Mouse (Mus musculus): Measurements from ENCODE around the gene Mrps16. TPM values are rescaled to one million over a fixed set of nuclear protein-coding genes. Genes with fewer than 3 reads are reported as not detected.

Mrps16 gene
- 10 to 100 TPM; 31.5 to 37.8 TPM for total RNA-seq (2021)
- long read RNA-seq, transcript Mrps16-202 (3 exons, 801 nt): minor isoform, 11 of 64 reads
- long read RNA-seq, transcript Mrps16-201 (3 exons, 2,572 nt): major isoform, 43 of 64 reads
- long read RNA-seq, partial matches to known transcripts: 9 of 64 reads
- long read RNA-seq, other reads (novel, unspliced or antisense): 1 of 64 reads

GRCm38 (mm10) chr14:20393205-20393913 lies at the start of gene Mrps16:
Gene Mrps16, minus strand, starts transcription at chr14:20393634.
- DNase-seq (ENCODE audit: low spot score in 2 of 2): peak; percentile 88 to 91

DNA sequence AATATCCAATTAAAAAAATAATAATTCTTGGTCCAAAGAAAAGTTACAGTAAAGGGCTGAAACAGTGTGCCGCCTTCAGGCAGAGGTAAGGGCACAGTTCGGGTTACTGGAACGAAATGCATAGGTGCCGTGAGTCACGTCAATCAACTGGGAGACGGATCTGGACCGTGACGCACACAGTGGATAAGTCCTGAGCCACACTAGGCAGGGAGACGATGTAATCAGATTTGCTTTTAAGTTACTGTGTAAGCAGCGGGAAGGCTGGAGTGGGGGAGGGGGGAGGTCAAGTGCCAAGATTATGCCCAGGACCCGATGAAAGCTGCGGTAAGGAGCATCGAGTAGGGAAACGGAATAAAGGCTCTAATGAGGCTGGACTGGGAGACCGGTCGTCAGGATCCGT lies 48.8 kb upstream of the Mrps16 start:
- DNase-seq (ENCODE audit: low spot score in 2 of 2): no peak

DNA sequence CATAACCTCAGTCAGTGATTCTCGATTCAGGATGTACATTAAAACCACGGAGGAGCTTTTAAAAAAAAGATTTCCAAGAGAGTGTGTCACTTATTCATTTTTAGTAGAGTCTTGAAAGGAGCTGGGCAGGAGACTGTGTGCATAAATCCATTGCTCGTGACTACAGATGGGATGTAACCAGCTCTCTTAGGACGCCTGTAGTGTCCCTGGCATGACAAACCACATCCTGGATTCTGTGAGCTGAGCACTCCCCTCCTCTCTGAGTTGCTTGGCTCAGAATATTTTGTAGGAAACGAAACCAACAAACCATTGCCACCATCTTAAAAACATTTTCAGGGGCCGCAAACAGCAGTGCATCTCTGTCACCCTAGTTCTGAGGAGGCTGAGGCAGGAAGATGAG lies 43.5 kb upstream of the Mrps16 start:
- DNase-seq (ENCODE audit: low spot score in 2 of 2): no peak

GRCm38 (mm10) chr14:20432420-20432819 lies 39.0 kb upstream of the Mrps16 start:
- DNase-seq (ENCODE audit: low spot score in 2 of 2): no peak

- no peak for DNase-seq (ENCODE audit: low spot score in 2 of 2)
These were observed 38.3 kb upstream of the Mrps16 start for GRCm38 (mm10) chr14:20431726-20432125.

- no peak for DNase-seq (ENCODE audit: low spot score in 2 of 2)
These were observed 36.4 kb upstream of the Mrps16 start for GRCm38 (mm10) chr14:20429833-20430232.

DNA sequence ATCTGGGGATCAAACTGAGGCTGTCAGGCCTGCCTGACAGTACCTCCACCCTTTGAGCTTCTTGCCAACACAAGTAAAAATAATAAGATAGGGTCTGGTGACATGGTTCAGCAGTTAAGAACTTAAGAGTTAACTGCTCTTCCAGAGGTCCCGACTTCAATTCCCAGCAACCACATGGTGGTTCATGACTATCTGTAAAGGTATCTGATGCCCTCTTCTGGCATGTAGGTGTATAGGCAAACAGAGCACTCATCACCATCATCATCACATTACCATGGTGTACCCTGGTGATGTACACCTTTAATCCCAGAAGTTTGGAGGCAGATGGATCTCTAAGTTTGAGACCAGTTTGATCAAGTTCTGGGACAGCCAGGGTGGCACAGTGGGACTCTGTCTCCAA lies 35.2 kb upstream of the Mrps16 start:
- DNase-seq (ENCODE audit: low spot score in 2 of 2): no peak

GRCm38 (mm10) chr14:20423046-20423445 lies 29.6 kb upstream of the Mrps16 start:
- DNase-seq (ENCODE audit: low spot score in 2 of 2): no peak

- DNase-seq (ENCODE audit: low spot score in 2 of 2): no peak
These were observed 28.8 kb upstream of the Mrps16 start for GRCm38 (mm10) chr14:20422257-20422656.

DNA sequence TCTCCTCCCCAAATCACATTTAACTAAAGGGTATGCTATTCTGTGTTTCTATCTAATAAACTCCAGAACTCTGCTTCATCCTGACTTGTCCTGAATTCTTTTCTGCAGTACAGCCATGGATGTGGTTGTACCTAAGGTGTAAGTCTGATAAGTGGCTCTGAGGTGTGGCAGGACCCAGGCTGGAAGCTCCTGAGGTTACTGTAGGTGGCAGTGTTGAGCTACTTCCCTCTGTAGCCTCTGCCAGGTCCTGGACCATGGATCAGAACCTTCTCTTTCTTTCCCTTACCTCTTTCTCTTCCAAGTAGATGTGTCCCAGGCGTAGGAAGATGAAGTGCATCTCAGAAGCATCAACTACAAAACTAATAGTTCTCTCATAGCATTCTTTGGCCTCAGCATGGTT lies 6.6 kb upstream of the Mrps16 start:
- peak in 1 of 2 experiments; percentile 40 for DNase-seq (ENCODE audit: low spot score in 2 of 2)

GRCm38 (mm10) chr14:20398864-20399263 lies 5.4 kb upstream of the Mrps16 start:
- no peak for DNase-seq (ENCODE audit: low spot score in 2 of 2)

- DNase-seq (ENCODE audit: low spot score in 2 of 2): no peak
These were observed 3.8 kb upstream of the Mrps16 start for GRCm38 (mm10) chr14:20397220-20397619.

- no peak for DNase-seq (ENCODE audit: low spot score in 2 of 2)
These were observed 1.1 kb downstream of the Mrps16 start for GRCm38 (mm10) chr14:20392326-20392725.

DNA sequence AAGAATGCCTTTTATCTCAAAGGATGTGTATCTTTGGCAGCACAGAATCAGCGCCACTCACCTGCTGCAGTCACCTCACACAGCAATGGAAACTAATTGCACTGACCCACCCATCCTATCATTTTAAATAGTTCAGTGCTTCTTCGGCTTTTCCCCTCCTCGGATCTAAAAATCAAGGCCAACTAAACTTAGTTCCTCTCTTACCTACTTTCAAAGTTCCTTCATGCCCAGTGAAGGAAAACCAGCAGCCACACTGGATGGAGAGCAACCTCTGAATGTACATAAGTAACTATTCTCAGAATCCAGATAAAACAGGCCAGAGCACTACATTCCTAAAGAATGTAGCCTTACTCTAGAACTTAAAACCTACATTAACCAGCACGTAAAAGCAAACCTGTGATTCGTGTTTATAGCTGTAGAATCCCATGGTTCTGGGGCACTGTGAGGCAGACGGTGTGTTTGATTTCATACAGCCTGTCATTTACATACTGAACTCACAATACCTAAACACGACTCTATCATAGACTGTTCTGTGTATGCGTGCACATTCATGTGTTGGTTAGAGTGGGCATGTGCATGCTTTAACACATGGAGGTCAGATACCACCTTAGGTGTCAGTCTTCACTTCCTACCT lies 3.9 kb downstream of the Mrps16 start:
- DNase-seq (ENCODE audit: low spot score in 2 of 2): no peak

DNA sequence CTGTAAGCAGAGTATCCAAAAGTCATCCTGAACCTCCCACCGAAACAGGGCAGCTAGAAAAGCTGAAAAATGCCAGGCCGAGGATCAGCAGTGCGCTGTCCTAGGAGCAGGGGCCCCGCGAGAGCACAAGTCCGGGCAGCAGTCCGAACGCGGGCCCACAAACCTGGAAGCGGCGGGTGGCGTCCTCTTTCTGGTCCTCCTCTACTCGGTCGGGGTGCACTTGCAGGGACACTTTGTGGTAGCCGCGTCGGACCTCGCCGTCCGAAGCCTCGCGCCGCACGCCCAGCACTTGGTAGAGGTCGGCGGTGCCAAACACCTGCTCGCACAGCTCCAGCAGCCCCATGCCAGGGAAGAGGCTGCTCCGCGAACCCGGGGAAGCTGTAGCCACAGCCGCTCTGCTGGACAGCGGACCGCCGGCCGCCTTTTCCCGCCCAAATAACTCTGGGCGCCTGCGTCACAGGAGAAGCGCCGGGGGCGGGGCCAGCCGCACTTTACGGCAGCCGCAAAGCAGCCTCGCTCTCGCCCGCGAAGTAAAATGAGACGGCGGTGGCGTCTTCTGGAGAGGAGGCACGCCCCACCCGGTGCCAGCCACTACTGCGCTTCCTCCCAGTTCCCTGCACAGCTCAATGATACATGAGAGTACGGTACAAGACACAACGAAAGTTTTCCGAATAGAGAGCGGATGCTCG lies 4.8 kb downstream of the Mrps16 start, which contains the start of gene Dnajc9:
TSS of gene Dnajc9 (minus strand) at position 470 of the 689 bp plus-strand sequence.
- peak; percentile 94 to 96 for DNase-seq (ENCODE audit: low spot score in 2 of 2)

- DNase-seq (ENCODE audit: low spot score in 2 of 2): no peak
These were observed 13.5 kb downstream of the Mrps16 start for GRCm38 (mm10) chr14:20379753-20380430.

DNA sequence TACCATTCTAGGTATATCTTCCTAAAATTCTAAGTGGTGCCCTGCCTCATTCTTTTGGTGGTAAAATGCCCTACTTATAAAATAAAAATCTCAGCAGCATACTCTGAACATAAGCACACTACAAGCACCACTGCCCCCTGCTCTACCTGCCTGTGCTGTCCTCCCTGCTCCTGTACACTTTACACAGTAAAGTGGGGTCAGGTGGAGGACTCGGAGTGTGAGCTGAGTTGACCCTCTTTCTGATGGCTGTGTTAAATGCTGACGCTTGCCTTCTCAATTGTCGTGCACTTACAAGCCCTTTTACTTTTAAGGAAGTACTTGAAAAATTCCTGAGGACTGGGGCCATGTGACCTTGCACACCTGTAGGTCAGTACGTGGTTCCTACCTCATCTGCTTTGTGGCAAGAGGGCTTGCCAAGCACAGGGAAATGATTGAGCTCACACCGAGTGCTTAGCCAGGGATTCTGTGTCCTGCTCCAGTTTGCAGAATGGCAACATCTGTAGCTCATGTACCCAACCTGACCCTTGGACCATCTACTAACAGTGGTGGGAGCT lies 14.3 kb downstream of the Mrps16 start:
- DNase-seq (ENCODE audit: low spot score in 2 of 2): no peak

GRCm38 (mm10) chr14:20378313-20379061 lies 14.9 kb downstream of the Mrps16 start:
- peak in 1 of 2 experiments; percentile 32 for DNase-seq (ENCODE audit: low spot score in 2 of 2)

- DNase-seq (ENCODE audit: low spot score in 2 of 2): no peak
These were observed 16.3 kb downstream of the Mrps16 start for GRCm38 (mm10) chr14:20377112-20377521.

DNA sequence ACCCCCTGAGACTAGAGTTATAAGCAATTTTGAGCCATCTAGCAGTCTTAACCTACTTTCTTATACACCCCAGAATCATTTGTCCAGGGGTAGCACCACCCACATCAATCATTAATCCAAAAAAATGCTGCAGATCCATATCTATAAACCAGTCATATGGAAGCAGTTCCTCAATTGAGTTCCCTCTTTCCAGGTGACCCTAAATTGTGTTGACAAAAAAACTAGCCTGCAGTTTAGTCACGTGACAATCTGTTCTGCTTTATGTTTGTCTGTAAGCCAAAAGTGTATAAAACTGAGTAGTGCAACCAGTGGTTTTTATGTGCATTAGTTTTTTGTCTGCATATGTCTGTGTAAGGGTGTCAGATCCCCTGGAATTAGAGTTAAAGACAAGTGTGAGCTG lies 21.6 kb downstream of the Mrps16 start:
- DNase-seq (ENCODE audit: low spot score in 2 of 2): no peak
